Mouse (Mus musculus) right cerebral cortex, adult 2 months (tissue): ENCODE results near the gene Phf21b.
A peak's percentile ranks its signal among the peaks of the same experiment; 100 is the strongest.

Experiments
- DNase-seq, 2 experiments: peaks; one replicate each; pipeline ENCODE4 v3.0.0; 2021 to 2022; ENCODE audit warnings: low spot score in 2 of 2

Phf21b gene

DNA sequence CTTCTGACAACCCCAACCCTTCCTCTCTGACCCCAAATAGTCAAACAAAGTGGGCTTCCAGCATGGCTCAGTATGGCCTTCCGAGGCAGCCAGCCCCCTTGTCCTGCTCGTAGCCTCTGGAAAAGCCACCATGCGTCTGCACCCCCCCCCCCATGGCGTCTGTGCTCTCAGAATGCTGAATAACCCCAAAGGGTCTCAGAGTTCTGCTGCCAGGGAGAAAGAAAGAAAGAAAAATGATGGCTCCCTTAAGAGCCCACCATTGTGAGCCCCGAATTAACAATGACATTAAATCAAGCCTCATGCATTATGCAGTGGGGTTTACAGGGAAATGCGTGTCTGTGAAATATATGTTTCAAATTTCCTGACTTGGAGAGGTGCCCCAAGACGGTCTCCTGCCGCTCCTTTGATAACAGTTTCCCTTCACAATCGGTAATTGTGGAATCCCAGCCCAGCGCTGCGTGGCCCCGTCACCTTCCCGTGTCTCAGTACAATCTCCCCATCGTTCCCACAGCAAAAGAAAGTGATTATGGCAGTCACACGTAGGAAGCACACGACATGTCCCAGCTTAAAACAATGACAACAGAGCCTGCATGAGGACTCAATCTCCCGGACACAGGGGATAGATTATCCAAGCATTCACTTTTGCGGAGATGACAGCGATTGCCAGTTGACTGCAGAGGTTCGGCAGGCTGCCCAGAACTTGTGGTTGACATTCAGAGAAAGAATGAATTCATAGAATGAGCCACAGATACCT, 80.3 kb downstream of the Phf21b start:
- DNase-seq, result peak; percentile 39 to 41

DNA sequence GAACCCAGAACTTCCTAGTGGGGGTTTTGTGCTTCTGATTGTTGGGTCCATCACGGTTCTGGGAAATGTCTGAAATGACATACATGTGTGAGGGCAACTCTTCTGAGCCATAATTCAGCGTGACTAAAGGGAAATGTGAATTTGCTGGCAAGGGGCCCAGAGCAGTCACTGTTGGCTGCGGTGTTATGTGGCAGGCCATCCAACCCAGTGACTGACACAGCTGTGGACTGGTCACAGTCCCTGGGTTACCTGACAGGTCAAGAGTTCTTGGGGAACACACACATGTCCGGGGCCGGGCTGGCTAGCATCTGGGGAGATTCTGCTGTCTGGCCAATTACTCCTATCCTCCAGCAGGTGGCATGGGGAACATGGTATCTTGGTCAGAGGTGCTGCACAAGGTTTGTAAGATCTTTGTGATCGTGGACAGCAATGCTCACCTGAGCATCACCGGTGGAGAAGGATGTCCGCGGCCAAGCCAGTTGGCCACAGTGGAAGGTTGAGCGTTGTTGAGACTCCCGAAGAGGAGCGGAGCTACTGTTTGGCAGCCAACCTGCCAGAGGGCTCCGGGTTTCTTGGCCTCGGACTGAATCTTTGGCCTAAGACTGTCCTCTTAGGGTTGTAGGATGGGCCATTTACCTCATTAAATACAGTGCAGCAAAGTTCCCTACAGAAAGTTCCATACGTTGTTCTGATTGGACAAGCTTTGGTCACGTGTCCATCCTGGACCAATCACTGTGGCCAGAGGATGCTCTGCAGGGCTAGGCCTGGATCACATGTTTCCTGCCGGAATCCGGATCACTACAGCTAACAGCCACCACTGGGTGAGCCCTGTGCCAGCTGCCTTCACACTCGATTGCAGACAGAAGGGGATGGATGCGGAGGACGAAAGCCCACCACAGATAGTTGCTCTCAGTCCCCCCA, 83.4 kb downstream of the Phf21b start:
- DNase-seq, result no peak

DNA sequence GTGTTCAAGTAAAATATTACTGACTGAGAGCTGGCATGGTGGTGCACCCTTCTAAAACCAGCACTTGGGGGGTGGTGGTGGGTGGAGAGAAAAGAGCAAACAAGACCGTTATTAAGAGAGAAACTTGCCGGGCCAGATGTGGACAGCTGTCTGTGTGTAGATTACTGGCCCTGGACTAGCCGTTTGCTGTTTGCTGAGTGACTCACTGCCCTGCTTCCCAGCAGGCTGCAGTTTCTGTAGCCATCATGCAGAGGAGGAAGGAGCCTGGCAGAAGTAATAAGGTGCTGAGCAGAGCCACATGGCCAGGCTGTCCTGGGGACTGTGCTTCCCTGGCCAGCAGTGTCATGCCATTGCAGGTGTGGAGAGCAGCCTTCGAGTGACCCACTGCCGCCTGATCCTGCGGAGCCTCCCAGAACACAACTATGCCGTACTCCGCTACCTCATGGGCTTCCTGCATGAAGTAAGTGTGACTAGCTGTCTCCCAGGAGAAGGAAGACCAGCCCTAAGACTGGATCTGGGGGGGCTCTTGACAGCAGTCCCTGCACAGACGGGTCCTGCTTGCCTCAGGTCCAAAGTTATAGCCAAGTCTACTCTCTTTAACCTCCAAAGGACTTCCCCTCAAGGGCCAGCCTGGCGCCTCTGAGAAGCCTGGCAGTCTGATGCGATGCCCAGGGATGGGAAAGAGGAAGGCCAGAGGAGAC, 86.1 kb downstream of the Phf21b start:
- DNase-seq, result no peak

DNA sequence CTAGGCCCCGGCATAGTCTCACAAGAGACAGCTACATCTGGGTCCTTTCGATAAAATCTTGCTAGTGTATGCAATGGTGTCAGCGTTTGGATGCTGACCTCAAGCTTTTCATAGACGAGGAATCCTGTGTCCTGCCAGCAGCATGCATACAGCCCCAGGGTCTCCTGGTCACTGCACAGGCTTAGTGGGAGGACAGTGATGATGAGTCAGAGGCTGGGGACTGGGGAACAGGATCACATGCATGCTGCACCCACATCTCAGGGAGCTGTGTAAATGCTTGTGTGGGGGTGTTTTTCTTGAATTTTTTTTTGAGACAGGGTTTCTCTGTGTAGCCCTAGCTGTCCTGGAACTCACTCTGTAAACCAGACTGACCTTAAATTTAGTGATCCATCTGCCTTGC, 87.3 kb downstream of the Phf21b start:
- peak; percentile 32 to 40 for DNase-seq

DNA sequence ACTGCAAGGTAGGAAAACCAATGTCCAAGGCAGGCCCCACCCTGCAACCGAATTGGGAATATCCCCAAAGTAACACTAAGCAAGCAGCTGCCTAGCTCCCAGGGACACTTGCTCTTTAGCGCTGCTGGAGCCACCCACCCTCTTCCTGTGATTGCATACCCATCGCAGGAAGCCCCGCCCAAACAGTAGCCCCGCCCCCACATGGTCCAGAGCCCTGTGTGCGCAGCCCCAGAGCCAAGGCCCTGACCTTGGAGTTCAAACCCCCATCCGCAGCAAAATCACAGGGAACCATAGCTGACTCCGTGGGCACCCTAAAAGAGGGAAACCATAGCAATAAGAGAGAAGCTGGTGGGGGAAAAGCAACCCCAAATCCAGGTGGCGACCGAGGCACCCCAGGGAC, 89.2 kb downstream of the Phf21b start:
- no peak for DNase-seq

DNA sequence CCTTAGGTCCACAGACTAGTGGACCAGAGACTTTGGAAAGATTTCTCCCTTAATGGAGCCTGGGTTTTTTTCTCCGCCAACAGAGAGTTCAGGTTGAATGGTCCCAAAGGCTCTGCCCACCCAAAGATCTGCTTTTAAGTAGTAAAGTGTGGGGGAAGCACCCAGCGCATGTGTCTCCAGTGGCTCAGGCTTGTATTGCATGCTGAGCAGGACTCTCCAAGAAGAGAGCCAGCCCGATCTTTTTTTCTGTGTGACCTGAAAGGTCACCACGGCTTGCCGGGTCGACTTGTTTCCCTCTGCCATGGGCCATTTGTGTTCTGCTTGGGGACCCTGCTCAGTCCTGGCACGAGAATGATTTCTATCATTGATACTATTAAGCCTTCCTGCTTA, 92.4 kb downstream of the Phf21b start:
- DNase-seq, result no peak

DNA sequence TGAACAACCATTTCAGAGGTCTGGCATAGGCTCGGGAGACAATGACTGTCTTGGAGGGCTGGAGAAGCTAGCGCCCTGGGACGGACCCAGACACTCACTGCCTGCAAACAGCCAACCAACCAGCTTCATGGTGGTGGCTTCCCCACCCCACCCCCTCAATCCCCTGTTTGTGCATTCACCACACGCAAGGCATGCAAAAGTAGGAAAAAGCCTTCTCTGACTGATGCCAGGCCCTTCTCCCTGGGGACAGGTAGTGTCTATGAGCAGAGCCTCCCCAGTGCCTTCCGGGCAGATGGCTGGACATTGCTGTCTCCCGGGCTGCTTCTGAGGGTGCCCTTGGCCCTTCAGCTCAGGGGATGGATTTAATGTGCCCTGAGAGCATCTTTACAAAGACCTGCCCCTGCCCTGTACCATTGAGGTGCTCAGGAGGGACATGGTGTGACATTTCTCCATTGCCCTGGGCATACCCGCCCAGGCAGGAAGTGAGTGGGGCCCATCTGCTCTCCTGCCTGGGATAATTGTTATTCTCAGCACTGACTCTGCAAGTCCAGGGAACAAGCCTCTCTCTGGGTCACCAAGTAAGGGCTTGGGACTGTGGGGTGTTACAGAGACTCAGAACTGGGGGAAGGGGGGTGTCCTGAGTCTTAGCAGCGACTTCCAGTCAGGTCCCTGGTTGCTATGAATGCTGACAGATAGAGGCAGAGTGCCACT, 93.0 kb downstream of the Phf21b start:
- DNase-seq, result no peak

DNA sequence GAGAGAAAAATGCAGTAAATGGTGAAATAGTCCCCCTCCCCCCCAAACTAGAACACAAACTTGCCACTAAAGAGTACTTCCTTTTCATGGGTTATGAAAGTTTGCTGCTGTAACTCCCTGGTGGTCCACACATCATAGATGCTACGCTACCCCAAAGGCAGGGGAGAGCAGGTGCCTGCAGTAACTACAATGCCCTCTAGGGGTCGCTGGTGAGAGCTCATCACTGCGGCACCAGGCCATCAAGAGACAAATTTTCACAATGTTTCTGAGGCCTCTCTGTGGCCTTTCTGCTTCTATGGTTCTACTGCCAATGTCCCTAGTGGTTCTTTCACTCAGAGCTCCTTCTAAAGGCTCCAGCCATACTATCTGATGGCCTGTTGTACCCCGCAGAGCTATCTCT, 97.4 kb downstream of the Phf21b start:
- DNase-seq, result peak; percentile 29 to 39

DNA sequence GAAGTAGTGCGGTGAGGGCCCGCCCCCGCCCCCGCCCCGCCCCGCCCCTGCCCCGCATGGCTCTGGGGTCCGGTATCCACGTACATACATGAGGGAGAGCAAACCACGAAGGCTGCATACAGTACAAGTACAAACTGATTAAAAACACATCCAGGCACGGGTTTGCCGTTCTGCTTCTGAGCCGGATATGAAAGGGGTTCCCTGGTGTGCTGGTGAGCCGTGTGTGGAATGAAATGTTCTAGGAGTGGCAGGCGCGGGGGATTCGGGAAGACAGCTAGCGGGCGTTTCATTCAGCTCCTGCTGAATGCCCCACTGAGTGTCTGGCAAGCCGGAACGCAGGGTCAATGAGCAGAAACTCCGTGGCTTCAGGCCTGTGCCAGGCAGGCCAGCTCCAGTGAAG, 99.4 kb downstream of the Phf21b start:
- DNase-seq, result peak; percentile 23 to 41

DNA sequence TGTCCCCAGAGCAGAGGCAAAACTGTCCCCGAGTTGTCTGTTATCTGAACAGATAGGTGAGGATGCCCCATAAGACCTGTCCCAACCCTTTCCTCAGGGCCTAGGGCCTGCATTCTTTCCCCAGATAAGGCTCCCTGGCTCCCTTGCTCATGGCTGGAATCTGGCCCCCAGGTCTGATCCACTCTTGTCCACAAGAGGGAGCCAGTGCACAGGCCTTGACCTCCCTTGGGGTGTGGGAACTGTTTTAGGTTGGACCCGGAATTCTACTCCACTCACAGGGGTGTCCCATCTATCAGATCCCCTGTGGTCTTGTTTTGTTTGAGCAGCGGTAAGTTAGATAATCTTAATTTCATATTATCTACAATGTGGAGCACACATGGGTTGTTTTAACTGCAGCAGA, 100.9 kb downstream of the Phf21b start:
- DNase-seq, result peak; percentile 79 to 84

DNA sequence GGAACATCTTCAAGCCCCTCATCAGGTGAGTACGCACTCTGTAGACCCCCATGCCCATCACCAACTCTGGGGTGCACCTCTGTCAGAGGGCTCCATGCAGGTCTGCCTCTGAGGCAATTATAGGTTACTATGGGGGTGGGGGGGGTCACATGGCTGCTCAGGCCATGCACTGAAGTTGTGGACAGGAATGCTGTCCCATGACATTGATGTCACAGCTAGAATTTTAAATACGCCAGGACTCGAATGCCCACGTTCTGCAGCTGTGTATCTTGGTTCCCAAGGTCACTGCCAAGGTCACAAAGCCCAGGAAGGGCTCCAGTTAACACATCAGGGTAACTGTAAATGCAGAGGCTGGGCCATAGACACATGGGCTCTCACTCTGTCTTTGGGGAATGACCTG, 110.0 kb downstream of the Phf21b start:
- DNase-seq, result no peak

DNA sequence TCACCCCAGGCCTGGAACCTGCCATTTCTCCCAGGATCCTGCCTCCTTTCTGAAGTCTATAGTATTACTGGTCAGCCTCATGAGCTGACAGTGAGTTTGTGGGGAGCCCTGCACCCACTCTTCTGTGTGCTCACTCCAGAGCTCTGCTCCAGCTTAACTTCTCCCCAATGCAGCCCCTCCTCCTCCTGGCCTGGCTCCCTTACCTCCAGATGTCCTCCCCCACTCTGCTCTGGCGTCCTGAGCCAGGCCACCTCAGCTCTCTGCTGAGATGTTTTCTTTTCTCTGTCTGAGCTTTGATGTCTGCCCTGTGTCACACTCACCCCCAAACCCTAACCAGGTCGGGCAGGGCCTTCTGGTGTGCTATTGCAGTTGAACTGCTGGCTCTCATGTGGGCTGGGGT, 111.5 kb downstream of the Phf21b start:
- no peak for DNase-seq

DNA sequence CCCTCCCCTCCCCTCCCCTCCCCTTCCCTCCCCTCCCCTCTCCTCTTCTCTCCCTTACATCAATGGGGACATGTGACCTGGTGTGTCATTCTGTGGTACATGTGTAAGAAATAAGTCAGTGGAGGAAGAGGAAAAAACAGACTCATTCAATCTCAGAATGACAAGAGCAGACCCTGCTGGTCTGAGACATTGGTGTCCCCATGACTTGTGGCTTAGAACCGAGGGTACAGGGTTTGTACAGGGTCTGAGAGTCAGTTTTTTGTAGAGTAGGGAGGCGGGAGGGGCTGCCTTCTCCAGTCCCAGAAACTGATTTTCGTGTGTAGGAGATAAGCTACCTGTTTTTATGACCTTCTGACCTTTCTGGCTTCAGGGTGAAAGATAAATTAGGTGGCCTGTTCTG, 112.5 kb downstream of the Phf21b start:
- no peak for DNase-seq

DNA sequence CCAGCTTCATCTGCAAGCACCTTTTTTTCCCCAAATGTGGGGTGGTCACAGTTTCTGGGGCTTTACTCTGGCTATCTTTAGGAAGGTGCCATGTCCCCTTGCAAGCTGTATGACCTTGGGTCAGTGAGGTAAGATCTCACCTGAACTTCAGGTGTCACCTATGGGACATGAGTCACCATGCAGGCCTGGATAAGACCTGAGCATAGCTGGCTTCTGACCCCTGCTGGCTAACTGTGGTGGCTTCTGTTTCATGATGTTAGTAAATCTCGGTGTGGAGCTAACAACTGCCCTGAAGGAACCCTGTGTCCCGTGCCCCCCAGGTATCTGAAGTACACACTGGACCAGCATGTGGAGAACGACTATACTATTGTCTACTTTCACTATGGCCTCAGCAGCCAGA, 114.3 kb downstream of the Phf21b start:
- no peak for DNase-seq

DNA sequence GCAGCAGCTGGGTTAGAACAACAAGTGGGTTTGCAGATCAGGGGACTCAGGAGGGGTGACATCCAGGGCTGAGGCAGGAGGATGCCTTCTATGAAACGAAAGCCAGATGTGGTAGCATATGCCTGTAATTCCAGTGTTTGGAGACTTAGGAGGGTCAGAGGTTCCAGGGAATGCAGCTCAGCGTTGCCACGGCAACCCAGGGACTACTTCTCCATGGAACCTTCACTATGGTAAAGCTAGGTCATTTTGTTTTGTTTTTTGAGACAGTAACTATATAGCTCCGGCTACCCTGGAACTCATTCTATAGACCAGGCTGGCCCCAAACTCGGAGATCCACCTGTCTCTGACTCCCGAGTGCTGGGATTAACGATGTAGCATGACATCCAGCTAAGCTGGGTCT, 117.6 kb downstream of the Phf21b start:
- no peak for DNase-seq

DNA sequence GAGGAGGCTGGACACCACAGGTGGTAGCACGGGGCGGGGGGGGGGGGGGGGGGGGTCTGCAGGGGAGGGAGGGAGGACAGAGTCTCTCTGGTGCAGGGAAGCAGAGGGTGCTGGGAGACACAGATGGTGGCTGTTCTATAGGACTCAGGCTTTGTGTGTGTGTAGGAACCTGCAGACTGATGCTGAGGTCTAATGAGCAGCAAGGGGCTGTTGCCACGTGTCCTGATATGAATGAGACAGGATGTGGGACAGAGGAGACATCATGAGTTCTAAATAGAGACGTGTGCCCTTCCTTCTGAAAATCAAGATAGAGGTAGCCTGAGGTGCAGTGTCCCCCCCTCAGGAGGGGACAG, 118.9 kb downstream of the Phf21b start:
- no peak for DNase-seq

DNA sequence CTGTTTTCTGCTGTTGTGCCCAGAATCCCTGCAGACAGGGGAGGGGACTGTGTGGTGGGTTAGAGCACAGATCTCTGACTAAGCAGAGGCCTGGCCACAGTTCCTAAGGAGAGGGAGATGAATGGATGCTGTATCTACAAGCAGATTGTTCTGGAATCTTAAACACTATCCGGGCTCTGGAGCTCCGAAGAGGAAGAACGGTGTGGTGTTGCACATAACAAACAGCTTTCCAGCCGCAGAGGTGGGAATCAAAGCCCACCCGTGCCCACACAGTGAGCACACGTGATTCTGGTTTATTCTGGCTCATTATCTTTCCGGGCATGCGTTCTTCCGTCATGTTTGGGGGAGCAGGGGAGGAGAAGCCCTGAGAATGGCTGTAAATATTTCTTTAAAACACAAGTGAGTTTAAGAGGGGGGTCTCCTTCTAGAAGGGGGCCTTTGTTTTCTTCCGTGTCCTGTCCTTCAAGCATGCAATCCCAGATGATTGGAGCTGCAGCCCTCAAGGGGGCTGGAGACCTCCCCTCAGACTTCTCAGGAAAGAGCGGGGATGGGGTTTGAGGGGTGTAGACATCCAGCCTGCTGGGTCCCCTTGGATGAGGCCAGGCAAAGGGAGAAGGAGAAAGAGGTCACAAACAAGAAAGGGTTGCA, 119.4 kb downstream of the Phf21b start:
- no peak for DNase-seq
